In the genomic region with DNA sequence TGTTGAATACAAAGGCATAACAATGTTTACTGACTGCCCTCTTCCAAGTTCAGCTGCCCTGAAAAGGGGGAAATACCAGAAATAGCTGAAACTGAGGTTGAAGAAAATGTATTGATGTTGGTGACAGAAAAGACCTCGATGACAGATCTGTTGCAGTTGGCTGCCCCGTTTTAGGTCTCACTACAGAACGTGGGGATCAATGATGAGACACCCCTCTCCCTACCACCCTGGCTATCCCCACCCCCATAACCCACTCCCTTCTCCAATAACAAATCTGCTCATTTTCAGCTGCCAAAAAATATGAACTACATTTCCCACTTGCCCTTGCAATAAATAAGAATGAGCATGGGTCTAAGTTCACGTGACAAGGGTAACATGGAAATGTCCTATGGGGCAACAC, we compare ENCODE assay signal across 12 mouse cellular contexts. TPM values are rescaled to one million over a fixed set of nuclear protein-coding genes. Genes with fewer than 3 reads are reported as not detected.
DNase-seq lines count a peak whose midpoint lies in the region; ATAC-seq and TF ChIP-seq lines count a peak whose summit lies in the region.
"Had no signal": no experiment of that assay in that cellular context is flagged by ENCODE, and none has a peak within 500 bp of the region (broad histone marks: within the 10 kb centered on the region; RNA-seq: fewer than 3 reads in every experiment).

No protein-coding gene starts in this region.

- H3K27me3 ChIP-seq in cerebellum, adult 2 months (ENCODE audit: control insufficient read depth, insufficient read depth, low read length): no peaks in the 10 kb centered on the region
- H3K27me3 ChIP-seq in heart, postnatal 0 days (ENCODE audit: control insufficient read depth, insufficient read depth, low read length): no peaks in the 10 kb centered on the region
- no peaks in the 10 kb centered on the region for H3K27me3 ChIP-seq in neural tube, embryonic 12.5 days (replicated peaks)
- H3K27me3 ChIP-seq: midbrain, embryonic 15.5 days had no signal

- ATAC-seq in heart, postnatal 0 days (ENCODE audit: insufficient read depth, low read depth): no peak
- no peak for ATAC-seq in neural tube, embryonic 12.5 days (ENCODE audit: low FRiP score, low read depth)
- ATAC-seq: activated CD4-positive, CD25-positive, alpha-beta regulatory T cell, adult 4 months; intestine, embryonic 16.5 days; midbrain, embryonic 15.5 days had no signal

- peak overlapping the region; percentile 80 for H3K27ac ChIP-seq in cerebellum, adult 2 months (ENCODE audit: insufficient read depth, low read length)
- H3K27ac ChIP-seq in heart, postnatal 0 days (ENCODE audit: low read depth): peak overlapping the region; percentile 99
- H3K27ac ChIP-seq in neural tube, embryonic 12.5 days: 0 out of 2 replicates have a peak overlapping the region, but pooled peaks have one; percentile 47

- H3K4me1 ChIP-seq in cerebellum, adult 2 months (ENCODE audit: control insufficient read depth, insufficient read depth, low read length): peaks cover 45% of the 10 kb centered on the region
- H3K4me1 ChIP-seq in heart, postnatal 0 days (ENCODE audit: control insufficient read depth, insufficient read depth): peaks cover 91% of the 10 kb centered on the region
- H3K4me1 ChIP-seq in neural tube, embryonic 12.5 days: peaks cover 22% of the 10 kb centered on the region; the same call in 1 of the 2 replicates

- H3K4me2 ChIP-seq in heart, postnatal 0 days (ENCODE audit: low read depth, low read length): no peak overlapping the region
- H3K4me2 ChIP-seq in neural tube, embryonic 12.5 days (replicated peaks): no peak overlapping the region
- H3K4me2 ChIP-seq: midbrain, embryonic 15.5 days had no signal

- TF ChIP-seq EP300 in heart, postnatal 0 days (IDR thresholded peaks at IDR 0.05; ENCODE audit: low read depth): no peak

- intact Hi-C loops in heart, postnatal 25 days (cut with DNase I): loop anchor here (5.0 kb wide), 1 partner anchor 39 kb away; no protein-coding TSS in a partner anchor

- TF ChIP-seq POLR2A in cerebellum, adult 2 months (IDR thresholded peaks at IDR 0.05; ENCODE audit: borderline replicate concordance, insufficient read depth, low read length): no peak

- no peaks in the 10 kb centered on the region for H3K9me3 ChIP-seq in heart, postnatal 0 days (replicated peaks; ENCODE audit: control insufficient read depth, low read length)
- H3K9me3 ChIP-seq in neural tube, embryonic 12.5 days: no peaks in the 10 kb centered on the region
- H3K9me3 ChIP-seq: midbrain, embryonic 15.5 days had no signal

- H3K36me3 ChIP-seq in heart, postnatal 0 days (replicated peaks; ENCODE audit: control insufficient read depth, insufficient read depth, low read length): no peaks in the 10 kb centered on the region
- no peaks in the 10 kb centered on the region for H3K36me3 ChIP-seq in neural tube, embryonic 12.5 days
- H3K36me3 ChIP-seq: midbrain, embryonic 15.5 days had no signal

- no peak for TF ChIP-seq CTCF in cerebellum, adult 2 months (IDR thresholded peaks at IDR 0.05; ENCODE audit: borderline replicate concordance, insufficient read depth, low read depth, low read length)
- no peak for TF ChIP-seq CTCF in heart, postnatal 0 days (IDR thresholded peaks at IDR 0.05; ENCODE audit: low read depth)

- no peak overlapping the region for H3K4me3 ChIP-seq in cerebellum, adult 2 months (replicated peaks; ENCODE audit: insufficient read depth, low read depth, low read length)
- no peak overlapping the region for H3K4me3 ChIP-seq in heart, postnatal 0 days (ENCODE audit: low read depth, low read length)
- no peak overlapping the region for H3K4me3 ChIP-seq in neural tube, embryonic 12.5 days
- H3K4me3 ChIP-seq: midbrain, embryonic 15.5 days had no signal

- no peak for DNase-seq in cerebellum, adult 2 months
- DNase-seq in cerebellum, adult 9-10 months: no peak
- no peak for DNase-seq in heart, postnatal 0 days (ENCODE audit: low spot score)
- DNase-seq in heart, postnatal 25 days (ENCODE audit: low spot score): no peak
- DNase-seq in neural tube, embryonic 10.5 days (ENCODE audit: extremely low spot score, low spot score): no peak
- DNase-seq in retina, embryonic 14.5 days (ENCODE audit: low spot score): no peak
- no peak for DNase-seq in right cerebral cortex, postnatal 10 days (ENCODE audit: low spot score in 2 of 2)
- DNase-seq: thymus, adult 18-20 months had no signal

- 84% methylated on average over 4 of the region's 4 CpGs for WGBS in cerebellum, adult 2 months
- 33% methylated on average over 4 of the region's 4 CpGs for WGBS in heart, postnatal 0 days
- 77% methylated on average over 4 of the region's 4 CpGs for WGBS in neural tube, embryonic 12.5 days

- H3K9ac ChIP-seq in heart, postnatal 0 days (replicated peaks; ENCODE audit: low read depth, low read length): no peak overlapping the region
- no peak overlapping the region for H3K9ac ChIP-seq in neural tube, embryonic 12.5 days
- H3K9ac ChIP-seq: midbrain, embryonic 15.5 days had no signal

RNA-seq across cellular contexts. Expression of gene Tbc1d7, which starts 59.5 kb away (rescaled TPM):
- polyA plus RNA-seq in cerebellum, adult 2 months (2012; rRNA removed): 48.2 and 49.9 TPM in 2 replicates
- 14.8 and 32.9 TPM in 2 replicates for total RNA-seq in heart, postnatal 0 days (2014; rRNA removed; ENCODE audit: low replicate concordance)
- polyA plus RNA-seq in heart, postnatal 0 days (2015; fragmentation: Nextera tagmentation; extraction: Ambion mirVana): 70.5 and 73.4 TPM in 2 replicates
- 10 to 100 TPM; 35.9 to 43.0 TPM for total RNA-seq in heart, postnatal 25 days (2021)
- 73.0 and 73.7 TPM in 2 replicates for polyA plus RNA-seq in neural tube, embryonic 12.5 days (2016; fragmentation: Nextera tagmentation; extraction: Ambion mirVana)

Comparison
In these comparisons a context has a peak if more than half of its experiments do, and no peak if none do; other contexts are left out.
1. H3K27ac ChIP-seq: peak in every context shown above with its lines; median percentile 99 in heart, postnatal 0 days; 80 in cerebellum, adult 2 months; 47 in neural tube, embryonic 12.5 days.